Mouse (Mus musculus): ENCODE data around the gene Fbxl13.
A peak's percentile ranks its signal among the peaks of the same experiment; 100 is the strongest.

Gene Fbxl13

GRCm38 (mm10) chr5:21513363-21513762, 132.1 kb downstream of the Fbxl13 start:
- DNase-seq = no peak

GRCm38 (mm10) chr5:21509801-21510200, 135.6 kb downstream of the Fbxl13 start:
- no peak for DNase-seq

GRCm38 (mm10) chr5:21506887-21507286, 138.5 kb downstream of the Fbxl13 start:
- DNase-seq = no peak

GRCm38 (mm10) chr5:21505159-21505558, 140.3 kb downstream of the Fbxl13 start:
- no peak for DNase-seq

- no peak for DNase-seq
Measured at GRCm38 (mm10) chr5:21502936-21503610, 142.4 kb downstream of the Fbxl13 start.

- no peak for DNase-seq
Measured at GRCm38 (mm10) chr5:21500941-21501340, 144.5 kb downstream of the Fbxl13 start.

GRCm38 (mm10) chr5:21500133-21500532, 145.3 kb downstream of the Fbxl13 start:
- no peak for DNase-seq

- DNase-seq = no peak
Measured at GRCm38 (mm10) chr5:21498925-21499324, 146.5 kb downstream of the Fbxl13 start.

GRCm38 (mm10) chr5:21498490-21498889, 146.9 kb downstream of the Fbxl13 start:
- DNase-seq = no peak

- DNase-seq = no peak
Measured at GRCm38 (mm10) chr5:21496881-21497280, 148.6 kb downstream of the Fbxl13 start.

GRCm38 (mm10) chr5:21496321-21496720, 149.1 kb downstream of the Fbxl13 start:
- no peak for DNase-seq

- no peak for DNase-seq
Measured at GRCm38 (mm10) chr5:21494781-21495180, 150.7 kb downstream of the Fbxl13 start.

- no peak for DNase-seq
Measured at GRCm38 (mm10) chr5:21493294-21493999, 152.0 kb downstream of the Fbxl13 start.

- no peak for DNase-seq
Measured at GRCm38 (mm10) chr5:21492213-21492612, 153.2 kb downstream of the Fbxl13 start.

- no peak for DNase-seq
Measured at GRCm38 (mm10) chr5:21491469-21491868, 154.0 kb downstream of the Fbxl13 start.

GRCm38 (mm10) chr5:21489135-21489534, 156.3 kb downstream of the Fbxl13 start:
- no peak for DNase-seq

GRCm38 (mm10) chr5:21488506-21488905, 156.9 kb downstream of the Fbxl13 start:
- peak; percentile 13 for DNase-seq

- DNase-seq = peak; percentile 71
Measured at GRCm38 (mm10) chr5:21487716-21488115, 157.7 kb downstream of the Fbxl13 start.

GRCm38 (mm10) chr5:21487306-21487705, 158.1 kb downstream of the Fbxl13 start:
- peak; percentile 11 for DNase-seq

GRCm38 (mm10) chr5:21486798-21487197, 158.6 kb downstream of the Fbxl13 start:
- DNase-seq = no peak

GRCm38 (mm10) chr5:21485197-21485829, 160.1 kb downstream of the Fbxl13 start:
- DNase-seq = no peak

GRCm38 (mm10) chr5:21483275-21483674, 162.2 kb downstream of the Fbxl13 start:
- DNase-seq = no peak

- DNase-seq = no peak
Measured at GRCm38 (mm10) chr5:21482446-21483222, 162.8 kb downstream of the Fbxl13 start.
